Mouse (Mus musculus): ENCODE results near the gene Tmem151b. TPM values are rescaled to one million over a fixed set of nuclear protein-coding genes. Genes with fewer than 3 reads are reported as not detected.

Tmem151b gene
- total RNA-seq, 2 experiments from 2014 or later: 120 to 121 TPM

Other genes starting within 250 kb of the Tmem151b start
- gene Cdc5l, start 115.9 kb downstream of the Tmem151b start, total RNA-seq (2021): 10 to 100 TPM; 55.2 to 56.0 TPM
- gene Spats1, start 74.3 kb downstream of the Tmem151b start, total RNA-seq (2021): 1 to 10 TPM; 7.2 to 8.3 TPM
- 10 to 100 TPM; 23.1 to 26.4 TPM for gene Aars2, start 42.8 kb downstream of the Tmem151b start, total RNA-seq (2021)
- 1 to 10 TPM; 1.3 to 1.9 TPM for gene Tcte1, start 26.2 kb downstream of the Tmem151b start, total RNA-seq (2021)
- gene Nfkbie, start 6.0 kb upstream of the Tmem151b start, total RNA-seq (2021): 1 to 10 TPM; 1.7 to 2.7 TPM
- gene Slc35b2, start 14.2 kb upstream of the Tmem151b start, total RNA-seq (2021): 10 to 100 TPM; 24.7 to 33.0 TPM
- 1,000 to 10,000 TPM; 1,413 to 1,526 TPM for gene Hsp90ab1, start 23.6 kb upstream of the Tmem151b start, total RNA-seq (2021)
- 10 to 100 TPM; 17.1 to 23.2 TPM for gene Slc29a1, start 49.9 kb upstream of the Tmem151b start, total RNA-seq (2021)
- gene Mymx, start 52.4 kb upstream of the Tmem151b start, total RNA-seq (2021): not detected
- under 1 TPM; 0.12 to 0.66 TPM for gene Capn11, start 109.6 kb upstream of the Tmem151b start, total RNA-seq (2021)
- gene Mrpl14, start 136.6 kb upstream of the Tmem151b start, total RNA-seq (2021): 10 to 100 TPM; 38.3 to 47.5 TPM
- gene Tmem63b, start 137.2 kb upstream of the Tmem151b start, total RNA-seq (2021): 100 to 1,000 TPM; 177 to 186 TPM
- gene 1600014C23Rik, start 184.2 kb upstream of the Tmem151b start, total RNA-seq (2021): not detected

Data from left cerebral cortex, postnatal 36 days (tissue).